In genomic region chr13:91648240-91648639, GRCm38 (mm10) we compare ENCODE assay signal across 8 mouse cellular contexts.
DNase-seq lines count a peak whose midpoint lies in the region; ATAC-seq lines count a peak whose summit lies in the region.

No protein-coding gene starts in this region.

- no peaks in the 10 kb centered on the region for H3K27me3 ChIP-seq in heart, embryonic 15.5 days
- no peaks in the 10 kb centered on the region for H3K27me3 ChIP-seq in heart, embryonic 10.5 days (ENCODE audit: insufficient read depth, poor library complexity, severe bottlenecking)
- H3K27me3 ChIP-seq in hindbrain, embryonic 12.5 days, result no peaks in the 10 kb centered on the region
- H3K27me3 ChIP-seq in lung, embryonic 16.5 days (ENCODE audit: control insufficient read depth, insufficient read depth, low read depth, low read length), result no peaks in the 10 kb centered on the region

- ATAC-seq in heart, embryonic 15.5 days (replicated peaks; ENCODE audit: insufficient number of reproducible peaks, insufficient read depth, low FRiP score, low read depth), result peak; percentile 43; the same call in 1 of the 2 replicates
- peak; percentile 85 for ATAC-seq in hindbrain, embryonic 12.5 days (ENCODE audit: low FRiP score)
- ATAC-seq in lung, embryonic 16.5 days (ENCODE audit: low read depth), result peak; percentile 51; the same call in 1 of the 2 replicates

- WGBS in heart, embryonic 15.5 days, result 38% methylated on average over 6 of the region's 6 CpGs
- WGBS in heart, embryonic 10.5 days, result 28% methylated on average over 6 of the region's 6 CpGs
- 26% methylated on average over 6 of the region's 6 CpGs for WGBS in hindbrain, embryonic 12.5 days
- 44% methylated on average over 6 of the region's 6 CpGs for WGBS in lung, embryonic 16.5 days

- H3K4me2 ChIP-seq in heart, embryonic 15.5 days, result no peak overlapping the region
- no peak overlapping the region for H3K4me2 ChIP-seq in hindbrain, embryonic 12.5 days (replicated peaks)
- no peak overlapping the region for H3K4me2 ChIP-seq in lung, embryonic 16.5 days (ENCODE audit: low read depth, low read length)

- H3K4me1 ChIP-seq in heart, embryonic 15.5 days (replicated peaks), result no peaks in the 10 kb centered on the region; the same call in 1 of the 2 replicates
- H3K4me1 ChIP-seq in heart, embryonic 10.5 days, result no peaks in the 10 kb centered on the region
- H3K4me1 ChIP-seq in hindbrain, embryonic 12.5 days, result no peaks in the 10 kb centered on the region
- no peaks in the 10 kb centered on the region for H3K4me1 ChIP-seq in lung, embryonic 16.5 days (replicated peaks; ENCODE audit: control insufficient read depth, insufficient read depth, low read length)

- no peak for DNase-seq in heart, embryonic 10.5 days (ENCODE audit: low spot score)
- peak; percentile 71 for DNase-seq in MN1 (ENCODE audit: low spot score)
- peak; percentile 34 to 63 for DNase-seq in cerebellum, postnatal 4 days (ENCODE audit: low spot score in 2 of 2)
- DNase-seq in retina, postnatal 7 days (ENCODE audit: low read depth, low spot score), result peak; percentile 46
- DNase-seq in urinary bladder, adult 2 months (ENCODE audit: low spot score), result no peak

- no peak overlapping the region for H3K9ac ChIP-seq in heart, embryonic 15.5 days
- no peak overlapping the region for H3K9ac ChIP-seq in hindbrain, embryonic 12.5 days
- no peak overlapping the region for H3K9ac ChIP-seq in lung, embryonic 16.5 days (ENCODE audit: low read length)

- H3K4me3 ChIP-seq in heart, embryonic 15.5 days, result no peak overlapping the region
- no peak overlapping the region for H3K4me3 ChIP-seq in heart, embryonic 10.5 days
- H3K4me3 ChIP-seq in hindbrain, embryonic 12.5 days, result no peak overlapping the region
- H3K4me3 ChIP-seq in lung, embryonic 16.5 days (ENCODE audit: low read length), result no peak overlapping the region

- peaks cover 3% of the 10 kb centered on the region for H3K36me3 ChIP-seq in heart, embryonic 15.5 days
- H3K36me3 ChIP-seq in heart, embryonic 10.5 days, result peaks cover 6% of the 10 kb centered on the region
- H3K36me3 ChIP-seq in hindbrain, embryonic 12.5 days, result peaks cover 7% of the 10 kb centered on the region; the same call in 1 of the 2 replicates
- peaks cover 3% of the 10 kb centered on the region; the same call in 1 of the 2 replicates for H3K36me3 ChIP-seq in lung, embryonic 16.5 days (ENCODE audit: control insufficient read depth, insufficient read depth, low read length)

- H3K27ac ChIP-seq in heart, embryonic 15.5 days, result no peak overlapping the region
- H3K27ac ChIP-seq in heart, embryonic 10.5 days, result no peak overlapping the region
- H3K27ac ChIP-seq in hindbrain, embryonic 12.5 days, result no peak overlapping the region
- no peak overlapping the region for H3K27ac ChIP-seq in lung, embryonic 16.5 days (ENCODE audit: low read length)

- no peaks in the 10 kb centered on the region for H3K9me3 ChIP-seq in heart, embryonic 15.5 days (replicated peaks)
- H3K9me3 ChIP-seq in heart, embryonic 10.5 days, result no peaks in the 10 kb centered on the region
- no peaks in the 10 kb centered on the region for H3K9me3 ChIP-seq in hindbrain, embryonic 12.5 days (replicated peaks)
- H3K9me3 ChIP-seq in lung, embryonic 16.5 days (ENCODE audit: control insufficient read depth, low read length), result no peaks in the 10 kb centered on the region

Comparison
In these comparisons a context has a peak if more than half of its experiments do, and no peak if none do; other contexts are left out.
1. DNase-seq: peak in MN1 (single experiment), cerebellum, postnatal 4 days (2 of 2) and retina, postnatal 7 days (single experiment); none in heart, embryonic 10.5 days (single experiment) and urinary bladder, adult 2 months (single experiment).
2. Peak in every context shown above with its lines, with median percentiles within 50 percentile points of each other: ATAC-seq.